Mouse (Mus musculus): ENCODE measurements at regions not wholly inside any gene's neighbourhood (a gene's known extent, or its start where the extent isn't known, plus 50 kb on each side); places are given as distances from the start of the nearest gene placed in this dataset.
A peak's percentile ranks its signal among the peaks of the same experiment; 100 is the strongest.

- no peak for DNase-seq
Observed at GRCm38 (mm10) chr2:167782231-167782999, 92.8 kb upstream of the Tmem189 start.

GRCm38 (mm10) chr2:167781496-167781895 lies 91.9 kb upstream of the Tmem189 start:
- peak; percentile 75 to 83 for DNase-seq

GRCm38 (mm10) chr2:167778691-167779090 lies 89.1 kb upstream of the Tmem189 start:
- peak in 1 of 2 experiments; percentile 31 for DNase-seq

GRCm38 (mm10) chr2:167778271-167778670 lies 88.6 kb upstream of the Tmem189 start:
- peak in 1 of 2 experiments; percentile 27 for DNase-seq

- peak; percentile 80 to 87 for DNase-seq
Observed at GRCm38 (mm10) chr2:167777331-167778085, 87.9 kb upstream of the Tmem189 start.

GRCm38 (mm10) chr2:167776251-167777168 lies 86.9 kb upstream of the Tmem189 start:
- DNase-seq: no peak

- DNase-seq: peak; percentile 35 to 63
Observed at GRCm38 (mm10) chr2:167775218-167775915, 85.7 kb upstream of the Tmem189 start.

GRCm38 (mm10) chr2:167774806-167775179 lies 85.2 kb upstream of the Tmem189 start:
- peak; percentile 52 to 65 for DNase-seq

- no peak for DNase-seq
Observed at GRCm38 (mm10) chr2:167774166-167774805, 84.7 kb upstream of the Tmem189 start.

GRCm38 (mm10) chr2:167772834-167773233 lies 83.2 kb upstream of the Tmem189 start:
- DNase-seq: no peak

- DNase-seq: peak; percentile 73 to 80
Observed at GRCm38 (mm10) chr2:167767962-167768361, 78.3 kb upstream of the Tmem189 start.

GRCm38 (mm10) chr2:167767371-167767770 lies 77.7 kb upstream of the Tmem189 start:
- no peak for DNase-seq

GRCm38 (mm10) chr2:167765811-167766210 lies 76.2 kb upstream of the Tmem189 start:
- no peak for DNase-seq

GRCm38 (mm10) chr2:167765072-167765800 lies 75.6 kb upstream of the Tmem189 start:
- DNase-seq: peak; percentile 95 to 96

- no peak for DNase-seq
Observed at GRCm38 (mm10) chr2:167763891-167764410, 74.3 kb upstream of the Tmem189 start.

GRCm38 (mm10) chr2:167761404-167761936 lies 71.8 kb upstream of the Tmem189 start:
- DNase-seq: peak in 1 of 2 experiments; percentile 58

- peak in 1 of 2 experiments; percentile 44 for DNase-seq
Observed at GRCm38 (mm10) chr2:167760681-167761403, 71.2 kb upstream of the Tmem189 start.

GRCm38 (mm10) chr2:167759603-167760390 lies 70.2 kb upstream of the Tmem189 start:
- DNase-seq: no peak
